Mouse (Mus musculus) stomach, postnatal 0 days (tissue): Measurements from ENCODE around the gene Mcoln3.

ENCODE experiments used
- CTCF ChIP-seq: IDR thresholded peaks from 2 replicates; pipeline ENCODE4 v1.5.1; 2016; ENCODE audit warnings: antibody characterized with exemption, low read depth, mild to moderate bottlenecking, moderate library complexity
- EP300 ChIP-seq: optimal IDR thresholded peaks from 2 replicates; pipeline ENCODE3; 2016; ENCODE audit warnings: antibody characterized with exemption

DNA sequence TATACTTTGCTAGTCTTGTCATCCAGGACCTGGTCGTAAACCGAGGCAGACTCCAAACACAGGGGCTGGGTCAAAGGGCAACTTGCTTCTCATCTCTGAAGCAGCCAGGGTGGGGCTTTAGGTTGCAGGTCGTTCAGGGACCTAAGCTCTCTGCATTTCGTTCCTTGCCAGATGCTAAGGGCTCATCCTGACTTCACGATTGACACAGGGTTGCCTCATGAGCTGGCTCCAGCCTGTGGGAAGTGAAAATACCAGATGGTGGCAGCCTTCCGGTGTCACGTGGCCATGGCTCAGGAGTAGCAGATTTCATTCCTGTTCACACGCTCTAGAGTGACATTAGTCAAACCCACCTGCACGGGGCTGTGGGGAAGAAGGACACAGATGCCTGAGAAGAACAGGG lies 17.6 kb downstream of the Mcoln3 start:
- TF ChIP-seq CTCF = no peak
- TF ChIP-seq EP300 = no peak
